Mouse (Mus musculus): ENCODE measurements around the gene Krt24.
"Not testable (repeated sequence)": the region's sequence is repeated elsewhere in the genome, so short reads cannot be mapped to it uniquely, and the experiment has no call there.

Krt24 gene

DNA sequence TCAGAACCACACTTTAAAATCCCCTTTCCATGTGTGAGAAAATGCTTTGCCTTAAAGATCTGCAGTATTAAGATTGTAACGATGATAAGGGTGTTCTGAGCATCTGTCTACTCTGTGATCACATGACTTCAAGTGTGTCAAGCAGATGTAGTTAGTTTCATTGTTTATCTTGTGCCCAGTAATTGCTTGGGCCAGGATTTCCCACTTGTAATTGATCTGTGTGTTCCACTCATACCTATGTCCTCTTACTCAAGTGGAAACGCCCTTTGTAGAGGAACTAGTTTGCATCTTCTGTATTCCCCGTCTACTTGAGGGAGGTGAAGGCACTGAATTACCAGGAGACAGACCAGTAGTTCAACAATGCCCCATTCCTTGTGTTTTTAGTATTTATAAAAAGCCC is 34.4 kb downstream of the Krt24 start:
- no peak for DNase-seq

DNA sequence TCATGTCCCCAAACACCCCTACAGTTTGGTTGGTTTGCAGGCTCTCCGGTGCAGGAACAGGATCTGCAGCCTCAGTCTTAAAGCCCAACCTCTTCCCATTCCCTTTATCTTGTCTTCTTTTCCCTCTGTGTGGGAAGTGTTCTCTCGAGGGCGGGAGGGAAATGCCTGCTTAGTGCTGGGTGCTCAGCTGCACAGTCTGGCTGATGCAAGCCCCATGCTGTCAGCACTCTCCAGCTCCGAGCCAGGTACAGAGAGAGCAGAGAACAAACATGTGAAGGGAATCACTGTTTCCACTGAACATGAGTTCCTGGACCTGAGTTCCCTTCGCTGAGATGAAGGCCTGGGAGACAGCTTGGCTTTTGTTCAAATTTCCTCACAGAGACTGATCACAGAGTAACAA is 34.8 kb downstream of the Krt24 start:
- DNase-seq, result no peak

DNA sequence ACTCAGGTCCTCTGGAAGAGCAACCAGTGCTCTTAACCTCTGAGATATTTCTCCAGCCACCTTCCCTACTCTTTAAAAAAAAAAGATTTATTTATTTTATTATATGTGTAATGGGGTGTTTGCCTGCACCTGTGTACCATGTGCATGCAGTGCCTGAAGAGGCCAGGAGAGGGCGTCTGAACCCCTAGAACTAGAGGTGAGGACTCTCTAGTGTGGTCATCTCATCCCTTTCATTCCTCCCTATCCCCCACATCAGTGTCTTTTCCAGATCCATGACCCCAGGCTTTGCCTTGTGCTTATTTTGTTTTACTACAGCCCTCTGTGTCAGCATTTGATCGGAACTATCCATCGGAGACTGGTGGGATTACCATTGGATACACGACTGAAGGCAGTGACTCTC is 35.9 kb downstream of the Krt24 start:
- DNase-seq, result peak; percentile 62

GRCm38 (mm10) chr11:99247916-99248315 is 37.1 kb downstream of the Krt24 start:
- DNase-seq, result no peak

DNA sequence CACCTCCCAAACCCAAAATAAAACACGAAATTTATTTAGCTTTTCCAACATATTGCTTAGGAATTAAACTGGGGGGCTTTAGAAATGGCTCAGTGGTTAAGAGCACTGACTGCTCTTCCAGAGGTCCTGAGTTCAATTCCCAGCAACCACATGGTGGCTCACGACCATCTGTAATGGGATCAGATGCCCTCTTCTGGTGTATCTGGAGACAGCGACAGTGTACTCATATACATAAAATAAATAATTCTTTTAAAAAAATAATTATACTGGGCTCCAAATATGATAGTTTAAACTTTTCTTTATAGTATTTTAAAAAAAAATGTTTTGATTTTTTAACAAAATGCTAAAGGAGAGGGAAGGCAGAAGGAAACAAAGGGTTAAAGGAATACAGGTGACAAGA is 40.5 kb downstream of the Krt24 start:
- not testable (repeated sequence) for DNase-seq

DNA sequence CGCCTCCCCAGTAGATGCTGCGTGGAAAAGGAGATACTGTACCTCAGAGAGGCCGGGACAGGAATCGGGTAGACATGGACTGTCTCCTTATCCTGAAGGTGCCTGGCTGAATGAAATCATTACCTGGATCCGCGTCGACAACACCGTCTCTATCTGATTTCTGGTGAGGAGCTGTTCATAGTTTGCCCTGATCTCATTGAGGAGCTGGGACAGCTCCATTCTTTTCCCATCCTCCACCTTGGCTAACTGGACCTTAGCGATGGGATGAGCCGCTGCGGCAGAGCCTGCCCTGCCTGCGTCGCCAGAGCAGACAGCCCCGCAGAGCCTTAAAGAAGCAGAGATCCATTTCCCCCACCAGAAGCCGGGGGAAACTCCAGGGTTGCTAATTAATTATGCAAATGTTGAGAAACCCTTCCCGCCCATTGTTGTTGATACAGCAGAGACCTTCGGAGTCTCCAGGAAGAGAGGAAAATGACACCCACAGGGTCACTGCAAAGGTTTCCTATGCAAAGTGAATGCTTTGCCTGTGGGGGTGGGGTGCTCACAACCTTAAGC is 41.2 kb downstream of the Krt24 start, which contains the start of gene Krt222:
TSS of gene Krt222 (minus strand) at position 266 of the 555 bp plus-strand sequence.
- no peak for DNase-seq

DNA sequence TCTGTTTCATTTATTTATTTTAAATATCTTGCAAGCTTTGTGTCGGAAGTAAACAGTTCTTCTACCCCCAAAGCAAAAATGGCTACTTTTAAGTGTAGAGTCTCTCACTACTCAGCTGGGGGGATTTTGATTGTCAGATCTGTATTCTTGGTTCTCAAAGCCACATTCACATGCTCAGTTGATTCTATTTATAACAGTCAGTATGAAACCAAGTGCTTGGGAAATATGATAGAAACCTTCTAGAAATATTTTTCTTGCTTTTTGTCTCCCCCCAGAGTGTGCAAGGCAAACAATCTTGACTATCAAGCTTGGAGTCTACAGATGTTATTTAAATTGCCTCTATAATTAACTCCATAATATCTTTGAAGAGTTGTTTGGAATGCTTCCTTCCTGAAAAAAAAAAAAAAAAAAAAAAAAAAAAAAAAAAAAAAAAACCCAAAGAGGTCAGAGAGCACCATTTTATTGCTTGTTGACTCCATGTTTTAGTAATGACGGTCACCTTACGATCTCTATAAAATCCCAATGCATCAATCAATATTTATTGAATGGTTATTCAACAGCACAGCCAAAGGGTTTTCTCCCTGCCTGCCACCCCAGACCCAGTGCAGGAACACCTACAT is 41.8 kb downstream of the Krt24 start:
- DNase-seq, result no peak

- no peak for DNase-seq
Measured at GRCm38 (mm10) chr11:99242056-99242455, 43.0 kb downstream of the Krt24 start.

- peak; percentile 73 for DNase-seq
Measured at GRCm38 (mm10) chr11:99238468-99238867, 46.6 kb downstream of the Krt24 start.

DNA sequence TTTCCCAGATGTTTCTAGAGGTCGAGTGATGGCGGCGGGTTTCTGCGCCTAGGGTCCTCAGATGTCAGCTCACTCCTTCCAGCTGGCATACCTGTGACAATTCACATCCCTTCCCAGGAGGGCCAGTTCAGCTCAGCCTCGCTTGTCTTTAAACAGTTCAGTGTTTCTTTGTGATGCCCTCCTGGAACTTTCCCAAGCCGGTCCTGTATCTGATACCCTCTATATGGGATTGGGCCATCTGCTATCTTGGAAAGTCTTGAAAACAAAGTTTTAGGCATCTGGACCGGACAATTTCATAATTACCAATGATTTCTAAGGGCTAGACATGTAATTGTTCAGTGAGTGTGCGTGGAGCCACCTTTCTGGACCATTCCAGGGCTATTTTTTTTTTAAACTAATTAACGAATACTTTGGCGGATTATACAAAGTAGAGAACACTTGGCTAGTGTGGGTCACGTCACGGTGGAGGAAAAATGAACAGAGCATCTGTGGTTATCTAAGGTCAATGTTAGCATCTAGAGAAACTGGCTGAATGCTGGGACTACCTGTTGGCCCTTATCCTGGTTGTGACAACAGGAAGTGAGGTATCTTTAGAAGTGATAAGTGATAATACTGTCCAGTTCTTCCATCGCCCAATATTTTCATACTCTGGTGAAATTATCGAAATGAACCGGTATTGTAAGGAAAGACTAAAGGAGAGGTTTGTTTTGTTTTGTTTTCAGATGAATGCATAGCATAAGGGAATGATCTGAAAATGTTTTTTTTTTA is 53.8 kb downstream of the Krt24 start:
- no peak for DNase-seq

GRCm38 (mm10) chr11:99230261-99231048 is 54.6 kb downstream of the Krt24 start, which contains the start of gene Smarce1:
Smarce1 (minus strand) TSS chr11:99231017.
- DNase-seq, result peak; percentile 88
